Mouse (Mus musculus) limb, embryonic 13.5 days (tissue): Measurements from ENCODE around the gene Actr2. TPM values are rescaled to one million over a fixed set of nuclear protein-coding genes. Genes with fewer than 3 reads are reported as not detected.

Source experiments
- ATAC-seq: fragments of 200-750 bp; cut with Nextera tagmentation; 2 replicates; pipeline ENCODE4 v1.8.0; 2017; ENCODE audit warnings: low read depth, moderate number of reproducible peaks, moderate TSS enrichment; ENCODE audit not compliant: low FRiP score
- H3K27ac ChIP-seq: fragments of 300-500 bp; sonication (generic); 2 replicates; pipeline ENCODE4 v1.5.1; 2015; ENCODE audit warnings: inconsistent platforms, mild to moderate bottlenecking, moderate library complexity
- H3K27me3 ChIP-seq: fragments of 300-500 bp; sonication (generic); 2 replicates; pipeline ENCODE4 v1.6.1; 2015; ENCODE audit warnings: mild to moderate bottlenecking, inconsistent platforms
- H3K36me3 ChIP-seq: fragments of 300-500 bp; sonication (generic); 2 replicates; pipeline ENCODE4 v1.6.1; 2015; ENCODE audit warnings: inconsistent platforms, mild to moderate bottlenecking, moderate library complexity
- H3K4me1 ChIP-seq: fragments of 300-500 bp; sonication (generic); 2 replicates; pipeline ENCODE4 v1.6.1; 2015; ENCODE audit warnings: inconsistent platforms
- H3K4me2 ChIP-seq: fragments of 300-500 bp; sonication (generic); replicated peaks from 2 replicates; pipeline ENCODE4 v1.6.1; 2015; ENCODE audit warnings: inconsistent platforms, mild to moderate bottlenecking, moderate library complexity
- H3K4me3 ChIP-seq: fragments of 300-500 bp; sonication (generic); 2 replicates; pipeline ENCODE4 v1.5.1; 2015; ENCODE audit warnings: moderate library complexity, mild to moderate bottlenecking, inconsistent platforms
- H3K9ac ChIP-seq: fragments of 300-500 bp; sonication (generic); 2 replicates; pipeline ENCODE4 v1.6.1; 2015; ENCODE audit warnings: mild to moderate bottlenecking, inconsistent platforms
- H3K9me3 ChIP-seq: fragments of 300-500 bp; sonication (generic); 2 replicates; pipeline ENCODE4 v1.6.1; 2016; ENCODE audit warnings: inconsistent platforms
- WGBS: fragments of 180-500 bp; shearing (Covaris S2); methylation state at CpG from one replicate; pipeline ENCODE4 v1.1.7; 2015; 5-methylcytosine and 5-hydroxymethylcytosine counted together
- polyA plus RNA-seq: library from polyadenylated mRNA; unstranded; fragments of >200 nt; fragmentation: Nextera tagmentation; extraction: Ambion mirVana; gene quantifications from 2 replicates; pipeline ENCODE4 v1.2.1, GENCODE M21; 2015

The Actr2 gene
- polyA plus RNA-seq, 1 experiment from 2014 or later: 119 TPM

DNA sequence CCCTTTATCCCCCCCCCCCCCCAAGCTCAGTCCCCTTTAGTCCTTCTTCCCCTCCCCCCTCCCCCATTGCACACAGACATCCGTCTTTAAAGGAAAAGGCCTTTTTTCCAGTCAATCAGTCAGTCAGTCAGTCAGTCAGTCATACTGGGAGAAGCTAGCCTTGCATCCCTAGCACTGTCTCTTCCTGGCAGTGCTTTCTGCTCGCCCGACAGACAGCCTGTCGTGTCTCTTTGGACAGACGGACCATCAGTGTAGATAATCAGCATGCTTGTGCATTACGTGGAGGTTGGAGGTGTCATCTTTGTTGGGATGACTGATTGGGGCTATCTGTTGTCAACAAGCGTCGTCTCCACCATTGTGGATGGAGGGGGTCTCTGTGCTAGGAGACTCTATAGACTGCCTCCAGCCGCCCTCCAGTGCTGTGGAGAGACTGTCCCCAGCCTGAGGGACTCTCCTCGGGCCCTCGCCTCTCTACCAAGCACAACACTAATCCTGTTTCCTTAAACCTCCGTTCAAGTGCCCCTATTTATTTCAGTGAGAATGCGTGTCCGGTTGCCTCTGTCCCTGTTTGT lies 89.7 kb downstream of the Actr2 start:
- Histone ChIP-seq H3K9ac (no peak overlapping the region), H3K4me1 (peaks cover 4% of the 10 kb centered on the region; the same call in 1 of the 2 replicates), H3K27ac (no peak overlapping the region), H3K27me3 (no peaks in the 10 kb centered on the region), H3K4me3 (no peak overlapping the region), H3K36me3 (peaks cover 80% of the 10 kb centered on the region), H3K4me2 (no peak overlapping the region), H3K9me3 (peaks cover 40% of the 10 kb centered on the region)
- ATAC-seq: no peak
- 93% methylated on average over 14 of the region's 14 CpGs for WGBS

DNA sequence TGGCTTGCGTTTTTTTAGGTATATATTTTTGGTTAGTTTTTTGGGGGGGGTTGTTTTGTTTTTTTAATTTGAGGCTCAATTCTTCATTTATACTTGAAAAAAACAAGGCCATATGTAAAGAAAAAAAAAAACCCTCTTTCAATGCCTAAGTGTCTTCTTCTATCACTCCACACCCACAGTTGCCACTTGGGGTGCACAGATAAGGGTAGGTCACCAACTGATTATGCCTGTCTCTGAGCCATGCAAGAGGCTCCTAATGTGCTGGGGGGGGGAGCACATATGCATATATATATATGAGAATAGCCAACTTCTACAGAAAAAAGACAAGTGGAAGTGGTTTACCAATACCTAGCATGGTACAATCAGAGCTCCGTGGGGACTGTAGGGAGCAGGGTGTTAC lies 90.3 kb downstream of the Actr2 start:
- Histone ChIP-seq H3K4me1 (peaks cover 4% of the 10 kb centered on the region; the same call in 1 of the 2 replicates), H3K36me3 (peaks cover 86% of the 10 kb centered on the region), H3K27ac (no peak overlapping the region), H3K4me3 (no peak overlapping the region), H3K27me3 (no peaks in the 10 kb centered on the region), H3K9ac (no peak overlapping the region), H3K9me3 (peaks cover 43% of the 10 kb centered on the region), H3K4me2 (no peak overlapping the region)
- no peak for ATAC-seq
- WGBS: 85% methylated on average over 2 of the region's 2 CpGs

GRCm38 (mm10) chr11:20020720-20021119 lies 92.0 kb downstream of the Actr2 start:
- Histone ChIP-seq H3K9me3 (peaks cover 48% of the 10 kb centered on the region), H3K9ac (no peak overlapping the region), H3K4me1 (no peaks in the 10 kb centered on the region), H3K4me2 (no peak overlapping the region), H3K36me3 (peaks cover 93% of the 10 kb centered on the region), H3K27ac (no peak overlapping the region), H3K4me3 (no peak overlapping the region), H3K27me3 (no peaks in the 10 kb centered on the region)
- 99% methylated on average over 35 of the region's 35 CpGs for WGBS
- ATAC-seq: no peak

DNA sequence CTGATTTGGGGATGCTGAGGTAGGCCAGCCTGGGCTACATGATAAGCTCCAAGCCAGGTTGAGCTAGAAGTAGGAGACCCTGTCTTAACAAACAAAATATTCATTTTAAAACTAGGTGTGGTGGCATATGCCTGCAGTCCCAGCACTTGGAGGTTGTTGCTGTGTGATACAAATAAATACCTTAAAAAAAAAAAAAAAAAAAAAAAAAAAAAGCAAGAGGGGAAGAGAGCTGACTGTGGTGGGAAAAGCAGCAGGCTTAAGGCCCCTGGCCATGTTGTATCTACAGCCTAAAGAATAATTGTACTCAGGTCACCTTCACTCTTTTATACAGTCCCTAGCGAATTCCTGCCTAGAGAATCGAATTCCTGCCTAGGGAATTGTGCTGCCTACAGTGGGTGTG lies 93.8 kb downstream of the Actr2 start:
- Histone ChIP-seq H3K27me3 (no peaks in the 10 kb centered on the region), H3K4me3 (no peak overlapping the region), H3K4me2 (no peak overlapping the region), H3K9ac (no peak overlapping the region), H3K36me3 (peaks cover 91% of the 10 kb centered on the region), H3K9me3 (peaks cover 48% of the 10 kb centered on the region), H3K4me1 (no peaks in the 10 kb centered on the region), H3K27ac (no peak overlapping the region)
- ATAC-seq: no peak
- WGBS: 98% methylated on average over 2 of the region's 2 CpGs

DNA sequence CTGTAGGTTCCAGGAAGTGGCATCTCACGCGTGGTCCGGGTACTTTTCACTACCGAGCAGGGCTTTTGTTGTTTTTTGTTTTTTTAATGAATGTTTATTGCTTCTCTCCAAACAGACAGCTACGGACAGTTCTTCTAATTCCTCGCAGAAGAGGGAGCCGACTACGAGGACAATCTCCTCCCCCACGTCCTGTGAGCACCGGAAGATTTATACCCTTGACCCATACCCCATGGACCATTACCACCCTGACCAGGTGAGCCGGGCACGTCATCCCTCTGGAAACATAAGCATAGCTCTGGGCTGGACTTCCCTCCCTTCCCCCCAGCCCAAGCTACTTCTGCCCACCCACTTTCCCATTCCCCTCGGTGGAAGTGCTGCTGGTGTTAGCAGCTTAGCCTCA lies 94.8 kb downstream of the Actr2 start:
- Histone ChIP-seq H3K9me3 (peaks cover 48% of the 10 kb centered on the region), H3K27ac (no peak overlapping the region), H3K36me3 (peaks cover 88% of the 10 kb centered on the region), H3K27me3 (no peaks in the 10 kb centered on the region), H3K4me3 (no peak overlapping the region), H3K4me1 (no peaks in the 10 kb centered on the region), H3K4me2 (no peak overlapping the region), H3K9ac (no peak overlapping the region)
- WGBS: 94% methylated on average over 13 of the region's 13 CpGs
- no peak for ATAC-seq

GRCm38 (mm10) chr11:20013366-20013765 lies 99.3 kb downstream of the Actr2 start:
- no peak for ATAC-seq

More at GRCm38 (mm10) chr11:20013366-20013765, 99.3 kb downstream of the Actr2 start:
- H3K27ac ChIP-seq: no peak overlapping the region
- no peak overlapping the region for H3K9ac ChIP-seq
- H3K4me2 ChIP-seq: no peak overlapping the region
- H3K36me3 ChIP-seq: peaks cover 71% of the 10 kb centered on the region
- H3K4me3 ChIP-seq: no peak overlapping the region
- H3K4me1 ChIP-seq: peaks cover 15% of the 10 kb centered on the region
- WGBS: 94% methylated on average over 3 of the region's 3 CpGs
- no peaks in the 10 kb centered on the region for H3K27me3 ChIP-seq
- H3K9me3 ChIP-seq: peaks cover 16% of the 10 kb centered on the region

Other genes starting within 250 kb of the Actr2 start
- 8.5 and 9.2 TPM in 2 replicates for gene Spred2, start 188.5 kb downstream of the Actr2 start, polyA plus RNA-seq
- gene Rab1a, start 88.5 kb upstream of the Actr2 start, polyA plus RNA-seq: 268 TPM in 2 replicates
- gene Cep68, start 136.5 kb upstream of the Actr2 start, polyA plus RNA-seq: 33.3 and 36.8 TPM in 2 replicates
- 14.5 and 16.4 TPM in 2 replicates for gene Slc1a4, start 219.8 kb upstream of the Actr2 start, polyA plus RNA-seq